Mouse (Mus musculus) megakaryocyte-erythroid progenitor cell, adult 5-6 weeks (primary cell): ENCODE measurements around the gene Hook2. TPM values are rescaled to one million over a fixed set of nuclear protein-coding genes. Genes with fewer than 3 reads are reported as not detected.

Source experiments
- total RNA-seq, 2 experiments: library from RNA; stranded (forward) in 1 of 2; stranded (reverse) in 1 of 2; fragments of 200-1000, 215-1000 nt in 1 of 2; fragments of >200 nt in 1 of 2; fragmentation: Nextera tagmentation in 1 of 2; gene quantifications; 2 replicates each; pipeline ENCODE4 v1.2.3; 2014 to 2017

Gene Hook2
- total RNA-seq, 2 experiments from 2014 or later, result 7.7 to 11.0 TPM

Other genes starting within 250 kb of the Hook2 start
- 73.4 and 79.7 TPM in 2 replicates for gene Nfix, start 190.3 kb upstream of the Hook2 start, total RNA-seq (2014; fragmentation: Nextera tagmentation)
- gene Nfix, start 190.3 kb upstream of the Hook2 start, total RNA-seq (2017), result 13.3 and 26.0 TPM in 2 replicates
- gene Dand5, start 167.8 kb upstream of the Hook2 start, total RNA-seq (2014; fragmentation: Nextera tagmentation), result 4.7 TPM in 2 replicates
- gene Dand5, start 167.8 kb upstream of the Hook2 start, total RNA-seq (2017), result 3.5 and 3.7 TPM in 2 replicates
- gene Gadd45gip1, start 159.1 kb upstream of the Hook2 start, total RNA-seq (2014; fragmentation: Nextera tagmentation), result 28.3 and 31.1 TPM in 2 replicates
- 53.1 and 61.8 TPM in 2 replicates for gene Gadd45gip1, start 159.1 kb upstream of the Hook2 start, total RNA-seq (2017)
- gene Rad23a, start 149.9 kb upstream of the Hook2 start, total RNA-seq (2014; fragmentation: Nextera tagmentation), result 94.8 and 151 TPM in 2 replicates
- 38.4 and 43.7 TPM in 2 replicates for gene Rad23a, start 149.9 kb upstream of the Hook2 start, total RNA-seq (2017)
- gene Calr, start 143.7 kb upstream of the Hook2 start, total RNA-seq (2014; fragmentation: Nextera tagmentation), result 286 and 320 TPM in 2 replicates
- gene Calr, start 143.7 kb upstream of the Hook2 start, total RNA-seq (2017), result 1,361 and 1,527 TPM in 2 replicates
- gene Farsa, start 133.6 kb upstream of the Hook2 start, total RNA-seq (2014; fragmentation: Nextera tagmentation), result 101 and 104 TPM in 2 replicates
- gene Farsa, start 133.6 kb upstream of the Hook2 start, total RNA-seq (2017), result 151 and 153 TPM in 2 replicates
- gene Syce2, start 118.5 kb upstream of the Hook2 start, total RNA-seq (2014; fragmentation: Nextera tagmentation), result 101 and 135 TPM in 2 replicates
- 98.9 and 102 TPM in 2 replicates for gene Syce2, start 118.5 kb upstream of the Hook2 start, total RNA-seq (2017)
- 34.7 and 51.0 TPM in 2 replicates for gene Gcdh, start 96.7 kb upstream of the Hook2 start, total RNA-seq (2014; fragmentation: Nextera tagmentation)
- 37.0 and 42.9 TPM in 2 replicates for gene Gcdh, start 96.7 kb upstream of the Hook2 start, total RNA-seq (2017)
- gene Klf1, start 88.7 kb upstream of the Hook2 start, total RNA-seq (2014; fragmentation: Nextera tagmentation), result 193 and 197 TPM in 2 replicates
- 162 and 228 TPM in 2 replicates for gene Klf1, start 88.7 kb upstream of the Hook2 start, total RNA-seq (2017)
- 29.1 and 38.8 TPM in 2 replicates for gene Dnase2a, start 82.0 kb upstream of the Hook2 start, total RNA-seq (2014; fragmentation: Nextera tagmentation)
- 26.7 and 42.2 TPM in 2 replicates for gene Dnase2a, start 82.0 kb upstream of the Hook2 start, total RNA-seq (2017)
- gene Mast1, start 53.2 kb upstream of the Hook2 start, total RNA-seq (2014; fragmentation: Nextera tagmentation), result 0.45 TPM in 1 of 2 replicates, not detected in the other
- gene Mast1, start 53.2 kb upstream of the Hook2 start, total RNA-seq (2017), result 0.42 TPM in 1 of 2 replicates, not detected in the other
- not detected in 2 replicates for gene Rtbdn, start 43.6 kb upstream of the Hook2 start, total RNA-seq (2014; fragmentation: Nextera tagmentation)
- not detected in 2 replicates for gene Rtbdn, start 43.6 kb upstream of the Hook2 start, total RNA-seq (2017)
- not detected in 2 replicates for gene Gm49661, start 21.2 kb upstream of the Hook2 start, total RNA-seq (2014; fragmentation: Nextera tagmentation)
- not detected in 2 replicates for gene Gm49661, start 21.2 kb upstream of the Hook2 start, total RNA-seq (2017)
- 898 and 1,004 TPM in 2 replicates for gene Prdx2, start 21.0 kb upstream of the Hook2 start, total RNA-seq (2014; fragmentation: Nextera tagmentation)
- gene Prdx2, start 21.0 kb upstream of the Hook2 start, total RNA-seq (2017), result 1,011 and 1,021 TPM in 2 replicates
- gene Rnaseh2a, start 20.8 kb upstream of the Hook2 start, total RNA-seq (2014; fragmentation: Nextera tagmentation), result 198 and 202 TPM in 2 replicates
- 119 and 151 TPM in 2 replicates for gene Rnaseh2a, start 20.8 kb upstream of the Hook2 start, total RNA-seq (2017)
- gene Junb, start 11.9 kb upstream of the Hook2 start, total RNA-seq (2014; fragmentation: Nextera tagmentation), result 4.1 and 8.0 TPM in 2 replicates
- gene Junb, start 11.9 kb upstream of the Hook2 start, total RNA-seq (2017), result 57.8 and 74.2 TPM in 2 replicates
- gene Best2, start 23.9 kb downstream of the Hook2 start, total RNA-seq (2014; fragmentation: Nextera tagmentation), result not detected in 2 replicates
- gene Best2, start 23.9 kb downstream of the Hook2 start, total RNA-seq (2017), result not detected in 2 replicates
- 77.3 and 82.3 TPM in 2 replicates for gene Asna1, start 34.7 kb downstream of the Hook2 start, total RNA-seq (2014; fragmentation: Nextera tagmentation)
- gene Asna1, start 34.7 kb downstream of the Hook2 start, total RNA-seq (2017), result 48.6 and 73.5 TPM in 2 replicates
- gene Trir, start 36.2 kb downstream of the Hook2 start, total RNA-seq (2014; fragmentation: Nextera tagmentation), result 137 and 159 TPM in 2 replicates
- 342 and 455 TPM in 2 replicates for gene Trir, start 36.2 kb downstream of the Hook2 start, total RNA-seq (2017)
- gene Tnpo2, start 46.3 kb downstream of the Hook2 start, total RNA-seq (2014; fragmentation: Nextera tagmentation), result 42.2 and 68.5 TPM in 2 replicates
- gene Tnpo2, start 46.3 kb downstream of the Hook2 start, total RNA-seq (2017), result 20.3 and 28.3 TPM in 2 replicates
- gene Fbxw9, start 69.5 kb downstream of the Hook2 start, total RNA-seq (2014; fragmentation: Nextera tagmentation), result 11.0 and 21.1 TPM in 2 replicates
- 1.4 and 5.8 TPM in 2 replicates for gene Fbxw9, start 69.5 kb downstream of the Hook2 start, total RNA-seq (2017)
- not detected in 2 replicates for gene Gm5741, start 77.4 kb downstream of the Hook2 start, total RNA-seq (2014; fragmentation: Nextera tagmentation)
- gene Gm5741, start 77.4 kb downstream of the Hook2 start, total RNA-seq (2017), result not detected in 2 replicates
- 69.1 and 99.2 TPM in 2 replicates for gene Dhps, start 81.2 kb downstream of the Hook2 start, total RNA-seq (2014; fragmentation: Nextera tagmentation)
- 15.0 and 17.6 TPM in 2 replicates for gene Dhps, start 81.2 kb downstream of the Hook2 start, total RNA-seq (2017)
- gene Wdr83os, start 90.1 kb downstream of the Hook2 start, total RNA-seq (2014; fragmentation: Nextera tagmentation), result 172 and 250 TPM in 2 replicates
- gene Wdr83os, start 90.1 kb downstream of the Hook2 start, total RNA-seq (2017), result 40.4 and 61.3 TPM in 2 replicates
- 50.1 and 102 TPM in 2 replicates for gene Wdr83, start 90.7 kb downstream of the Hook2 start, total RNA-seq (2014; fragmentation: Nextera tagmentation)
- gene Wdr83, start 90.7 kb downstream of the Hook2 start, total RNA-seq (2017), result 23.1 and 25.2 TPM in 2 replicates
- 30.8 and 30.9 TPM in 2 replicates for gene Man2b1, start 92.7 kb downstream of the Hook2 start, total RNA-seq (2014; fragmentation: Nextera tagmentation)
- 9.8 and 13.8 TPM in 2 replicates for gene Man2b1, start 92.7 kb downstream of the Hook2 start, total RNA-seq (2017)
- not detected in 2 replicates for gene Zfp791, start 132.5 kb downstream of the Hook2 start, total RNA-seq (2014; fragmentation: Nextera tagmentation)
- not detected in 2 replicates for gene Zfp791, start 132.5 kb downstream of the Hook2 start, total RNA-seq (2017)
- gene Cks1brt, start 161.3 kb downstream of the Hook2 start, total RNA-seq (2014; fragmentation: Nextera tagmentation), result not detected in 2 replicates
- gene Cks1brt, start 161.3 kb downstream of the Hook2 start, total RNA-seq (2017), result not detected in 2 replicates
- not detected in 2 replicates for gene Olfr371, start 235.4 kb downstream of the Hook2 start, total RNA-seq (2014; fragmentation: Nextera tagmentation)
- not detected in 2 replicates for gene Olfr371, start 235.4 kb downstream of the Hook2 start, total RNA-seq (2017)